Mouse (Mus musculus) skeletal muscle tissue, adult 2 months (tissue): Measurements from ENCODE around the gene Slco1a5.
"Not testable (repeated sequence)": the region's sequence is repeated elsewhere in the genome, so short reads cannot be mapped to it uniquely, and the experiment has no call there.

ENCODE experiments used
- DNase-seq: peaks from one replicate; pipeline ENCODE4 v3.0.0-alpha.2; 2012; ENCODE audit warnings: low read depth, low spot score

The Slco1a5 gene

DNA sequence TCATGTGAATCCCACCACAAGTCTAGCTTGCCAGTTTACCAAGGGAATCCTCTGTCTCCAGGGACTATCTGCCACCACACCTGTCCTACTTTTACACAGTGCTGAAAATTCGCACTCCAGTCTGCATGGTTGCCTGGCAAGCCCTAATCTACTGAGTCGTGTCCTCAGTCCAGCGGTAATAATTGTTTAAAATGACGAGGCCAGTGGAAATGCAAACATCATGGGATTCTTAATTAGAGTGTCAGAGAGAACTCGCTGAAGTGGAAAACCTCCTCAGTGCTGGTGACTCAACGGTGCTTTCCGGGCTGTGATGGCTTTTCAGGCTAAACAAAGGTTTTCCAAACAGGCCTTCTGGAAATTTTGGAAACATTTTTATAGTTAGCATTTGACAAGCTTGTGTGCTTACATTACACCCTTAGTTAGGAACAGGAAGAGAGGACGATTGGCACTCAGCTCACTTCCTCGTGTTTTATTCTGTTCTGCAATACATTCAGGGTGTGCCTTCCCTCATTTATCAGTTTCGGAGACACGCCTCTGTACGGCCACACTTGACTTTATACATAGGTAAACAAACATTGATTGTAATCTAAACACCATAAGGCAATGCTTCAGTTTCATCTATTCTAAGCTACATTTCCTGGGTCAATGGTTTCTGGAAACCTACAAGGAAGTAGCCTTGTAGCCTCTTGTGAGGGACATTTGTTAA is 33.2 kb downstream of the Slco1a5 start:
- DNase-seq: no peak

DNA sequence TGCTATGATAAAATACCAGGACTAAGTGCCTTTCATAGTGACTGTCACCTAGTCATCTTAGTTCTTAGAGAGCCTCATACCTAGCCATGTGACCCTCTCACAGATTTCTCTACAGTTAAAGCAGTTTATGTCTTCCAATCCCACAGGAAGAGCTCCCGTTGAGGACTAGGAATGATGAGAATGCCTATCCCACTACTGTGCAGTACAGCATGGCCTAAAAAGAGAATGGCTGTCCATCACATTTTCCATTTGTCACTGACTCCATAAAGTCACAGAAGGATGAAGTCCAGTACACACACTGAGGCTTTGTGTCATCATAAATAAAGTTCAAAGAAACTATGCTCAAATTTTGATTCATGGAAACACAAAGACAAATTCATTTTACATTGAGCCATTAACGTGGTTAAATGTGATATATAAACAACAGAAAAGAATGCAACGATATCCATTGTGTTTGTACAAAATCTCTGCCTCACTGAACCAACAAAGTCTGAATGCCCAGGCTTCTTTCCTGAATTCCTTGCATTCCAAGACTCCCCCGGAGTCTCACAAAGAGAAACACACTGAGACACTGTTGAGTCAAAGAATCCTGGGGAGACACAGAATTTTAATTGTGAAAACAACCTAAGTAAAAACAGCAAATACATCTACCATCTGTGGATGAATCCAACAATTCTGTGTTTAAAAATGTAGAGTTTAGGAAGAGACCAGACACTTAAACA is 46.9 kb downstream of the Slco1a5 start:
- DNase-seq: no peak

DNA sequence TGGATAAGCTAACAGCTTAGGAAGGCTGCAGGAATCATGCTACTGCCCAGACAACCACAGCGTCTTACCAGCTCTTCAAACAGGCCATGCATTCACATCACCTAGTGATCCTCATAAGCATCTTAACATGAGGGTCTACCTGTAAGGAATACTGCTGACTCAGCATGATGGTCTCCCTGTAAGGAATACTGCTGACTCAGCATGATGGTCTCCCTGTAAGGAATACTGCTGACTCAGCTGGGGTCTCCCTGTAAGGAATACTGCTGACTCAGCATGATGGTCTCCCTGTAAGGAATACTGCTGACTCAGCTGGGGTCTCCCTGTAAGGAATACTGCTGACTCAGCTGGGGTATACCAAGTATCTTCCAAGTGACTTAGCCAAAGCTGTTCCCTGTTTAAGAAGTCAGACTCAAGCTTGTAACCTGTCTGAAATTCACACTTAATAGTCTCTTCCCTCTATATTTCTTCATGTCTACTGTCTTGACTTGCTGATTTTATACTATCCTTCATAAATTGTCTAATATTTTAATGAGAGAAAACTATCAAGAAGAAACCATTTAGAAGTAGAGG is 72.0 kb downstream of the Slco1a5 start:
- not testable (repeated sequence) for DNase-seq

DNA sequence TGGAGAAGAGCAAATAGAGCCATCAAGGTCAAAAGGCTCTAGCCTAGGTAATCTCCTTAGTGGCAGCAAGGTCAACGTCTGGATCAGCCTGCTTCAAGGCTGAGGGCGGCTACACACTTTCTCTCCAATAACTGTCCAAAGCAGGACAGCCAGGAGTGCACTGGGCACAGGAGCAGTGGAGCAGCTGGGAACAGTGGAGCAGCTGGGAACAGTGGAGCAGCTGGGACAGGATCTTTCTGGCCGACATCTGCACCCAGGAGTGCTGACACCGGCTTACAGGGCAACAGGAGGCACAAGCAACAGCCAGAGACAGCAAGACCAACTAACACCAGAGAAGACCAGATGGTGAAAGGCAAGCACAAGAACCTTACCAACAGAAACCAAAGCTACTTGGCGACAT is 77.7 kb downstream of the Slco1a5 start:
- no peak for DNase-seq

DNA sequence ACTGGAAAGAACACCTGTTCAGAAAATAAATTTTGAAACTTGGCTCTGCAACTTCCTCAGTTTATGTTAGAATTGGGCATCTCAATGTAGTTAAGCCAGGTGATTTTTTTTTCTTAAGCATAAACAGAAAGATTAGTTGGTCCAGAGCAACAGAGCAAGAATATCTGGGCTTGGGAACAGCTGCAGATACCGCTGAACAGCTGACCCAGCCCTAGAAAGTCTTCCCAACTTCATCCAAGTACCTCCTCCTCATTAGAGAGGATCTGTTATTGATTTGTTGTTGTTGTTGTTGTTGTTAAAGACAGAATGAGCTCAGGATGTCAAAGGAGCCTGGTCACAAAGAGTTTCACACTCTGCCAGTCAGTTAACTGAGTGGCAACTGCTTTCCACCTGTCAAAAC is 83.3 kb downstream of the Slco1a5 start:
- no peak for DNase-seq

DNA sequence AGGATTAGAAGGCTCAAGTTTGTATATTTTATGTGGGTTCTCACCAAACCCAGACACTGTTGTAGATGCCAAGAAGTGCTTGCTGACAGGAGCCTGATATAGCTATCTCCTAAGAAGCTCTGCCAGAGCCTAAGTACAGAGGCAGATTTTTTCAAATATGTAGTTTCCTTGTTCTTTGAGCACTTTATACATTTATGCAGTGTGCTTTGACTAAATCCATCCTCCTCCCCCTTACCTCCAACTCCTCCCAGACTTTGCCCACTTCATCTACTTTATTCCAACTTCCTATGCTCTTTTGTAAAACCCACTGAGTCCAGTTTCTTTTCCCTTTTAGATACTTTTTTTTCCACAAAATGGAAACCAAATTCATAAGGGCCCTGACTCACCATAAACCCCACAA is 102.6 kb downstream of the Slco1a5 start:
- DNase-seq: no peak

DNA sequence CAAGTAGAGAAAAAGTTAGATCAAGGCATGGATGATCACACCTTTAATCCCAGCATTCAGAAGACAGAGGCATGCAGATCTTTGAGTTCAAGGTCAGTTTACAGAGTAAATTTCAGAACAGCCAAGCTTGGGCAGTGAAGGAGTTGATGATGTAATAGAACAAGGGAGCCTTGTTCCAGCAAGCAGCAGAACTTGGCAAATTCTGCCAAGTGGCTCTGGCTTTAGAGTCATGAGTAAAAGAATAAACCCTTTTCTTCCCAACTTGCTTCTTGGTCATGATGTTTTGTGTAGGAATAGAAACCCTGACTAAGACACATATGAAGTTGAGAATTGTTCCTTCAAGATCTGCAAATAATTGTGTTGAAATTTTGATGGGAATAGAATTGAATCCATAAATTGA is 111.0 kb downstream of the Slco1a5 start:
- DNase-seq: no peak

DNA sequence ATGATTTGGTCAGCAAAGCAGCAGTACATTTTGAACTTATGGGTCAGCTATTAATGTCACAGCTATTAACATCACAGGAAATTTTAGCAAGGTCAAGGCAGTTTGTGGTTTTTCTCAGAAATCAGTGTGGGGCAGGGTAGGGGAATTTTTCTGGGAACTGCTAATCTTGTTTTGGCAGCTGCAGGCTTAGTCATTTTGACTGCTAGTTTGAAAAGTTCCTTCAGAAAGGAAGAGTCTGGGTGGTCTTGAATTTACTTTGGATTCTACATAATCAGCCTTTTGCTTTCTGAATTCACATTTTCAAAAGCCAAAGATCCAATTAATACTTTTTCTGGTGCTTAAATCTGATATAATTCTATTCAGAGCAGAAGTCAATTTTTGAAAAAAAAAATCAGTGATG is 113.0 kb downstream of the Slco1a5 start:
- DNase-seq: no peak

DNA sequence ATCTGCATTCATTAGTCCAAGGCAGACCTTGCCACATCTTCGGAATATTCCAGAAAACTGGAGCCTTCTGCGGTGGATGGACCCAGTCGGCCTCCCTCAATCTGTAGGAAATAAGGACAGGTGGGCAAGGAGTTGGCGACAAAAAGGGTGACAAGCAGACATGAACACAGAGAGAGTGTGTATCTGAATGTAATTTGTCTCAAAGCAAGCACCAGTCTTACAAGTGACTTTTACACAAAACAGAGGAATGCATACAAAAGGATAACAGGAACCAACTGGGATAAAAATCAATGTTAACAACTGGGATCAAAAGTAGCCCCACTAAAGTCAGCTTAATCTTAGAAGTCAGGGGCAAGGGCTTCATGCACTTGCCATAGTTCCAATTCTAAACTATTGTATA is 114.4 kb downstream of the Slco1a5 start, which contains the start of gene Slco1a6:
TSS of gene Slco1a6 (minus strand) at position 101 of the 400 bp plus-strand sequence.
- DNase-seq: no peak

DNA sequence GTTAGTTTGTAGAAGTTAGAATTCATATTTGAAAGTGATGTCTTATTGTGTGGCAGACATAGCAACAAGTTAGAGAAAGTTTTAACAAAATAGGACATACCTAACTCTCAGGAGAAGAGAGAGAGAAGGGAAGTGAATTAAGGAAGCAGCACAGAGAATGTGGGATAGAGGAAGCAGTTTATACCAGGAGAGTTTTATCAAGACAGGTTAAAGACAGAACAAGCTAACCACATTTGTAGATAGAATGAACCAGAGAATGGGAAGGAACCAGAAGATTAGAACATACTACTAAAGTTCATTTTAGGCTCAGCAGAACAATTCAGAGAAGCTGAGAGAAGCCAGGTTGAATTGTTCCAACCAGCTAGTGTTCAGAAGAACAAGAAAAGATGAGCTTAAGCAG is 122.3 kb downstream of the Slco1a5 start:
- no peak for DNase-seq

DNA sequence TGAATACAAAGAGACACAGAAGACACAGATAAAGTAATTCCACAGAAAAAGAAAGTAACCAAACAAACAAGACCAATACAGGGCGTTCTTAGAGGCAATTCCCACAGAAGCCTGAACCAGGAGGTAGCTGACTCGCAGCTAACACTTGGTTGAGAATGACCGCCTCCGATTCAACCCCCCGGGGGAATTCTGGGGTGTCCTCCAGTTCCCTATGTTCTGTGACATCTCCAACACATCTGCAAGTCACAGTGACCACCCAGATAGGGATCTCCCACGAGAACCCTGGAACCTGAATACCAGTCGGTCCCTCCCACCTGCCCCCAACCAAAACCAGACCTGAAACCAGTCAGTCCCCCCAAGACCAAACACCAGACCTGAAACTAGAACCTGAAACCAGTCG is 128.5 kb downstream of the Slco1a5 start:
- DNase-seq: no peak

DNA sequence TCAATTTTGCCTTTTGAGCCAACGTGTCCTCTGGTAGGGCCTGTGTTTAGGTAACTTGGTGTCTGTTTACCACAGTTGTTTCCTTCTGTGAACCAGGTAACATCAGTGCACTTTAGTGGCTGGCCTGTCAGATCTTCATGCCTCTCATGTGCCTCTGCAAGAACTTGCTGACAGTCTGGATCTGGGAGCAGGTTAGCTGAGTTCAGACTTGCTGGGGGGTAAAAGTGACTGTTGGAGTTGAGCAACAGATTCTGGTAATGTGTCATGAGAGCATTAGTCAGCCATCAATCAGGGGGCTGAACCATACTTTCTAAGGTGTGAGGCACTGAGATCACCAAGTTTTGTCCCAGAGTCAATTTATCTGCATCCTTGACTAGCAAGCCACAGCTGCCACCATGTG is 130.8 kb downstream of the Slco1a5 start:
- DNase-seq: no peak

DNA sequence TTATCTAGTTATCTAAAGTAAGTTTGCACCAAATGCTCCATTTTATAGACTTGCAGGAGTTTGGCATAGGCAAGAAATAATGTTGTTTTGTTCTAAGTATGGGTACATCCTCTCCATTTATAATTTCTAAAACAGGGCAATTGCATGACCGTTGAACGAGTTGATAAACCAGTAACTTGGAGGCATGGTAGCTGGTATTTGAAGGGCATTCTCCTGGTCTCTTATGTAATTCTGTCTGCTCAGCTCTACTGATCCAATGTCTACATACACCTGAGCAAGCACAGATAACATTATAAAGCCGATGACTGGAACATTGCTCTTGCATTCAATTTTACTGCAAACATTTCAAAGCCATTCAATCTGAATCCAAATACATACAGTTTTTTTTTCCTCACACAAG is 135.4 kb downstream of the Slco1a5 start:
- DNase-seq: no peak

DNA sequence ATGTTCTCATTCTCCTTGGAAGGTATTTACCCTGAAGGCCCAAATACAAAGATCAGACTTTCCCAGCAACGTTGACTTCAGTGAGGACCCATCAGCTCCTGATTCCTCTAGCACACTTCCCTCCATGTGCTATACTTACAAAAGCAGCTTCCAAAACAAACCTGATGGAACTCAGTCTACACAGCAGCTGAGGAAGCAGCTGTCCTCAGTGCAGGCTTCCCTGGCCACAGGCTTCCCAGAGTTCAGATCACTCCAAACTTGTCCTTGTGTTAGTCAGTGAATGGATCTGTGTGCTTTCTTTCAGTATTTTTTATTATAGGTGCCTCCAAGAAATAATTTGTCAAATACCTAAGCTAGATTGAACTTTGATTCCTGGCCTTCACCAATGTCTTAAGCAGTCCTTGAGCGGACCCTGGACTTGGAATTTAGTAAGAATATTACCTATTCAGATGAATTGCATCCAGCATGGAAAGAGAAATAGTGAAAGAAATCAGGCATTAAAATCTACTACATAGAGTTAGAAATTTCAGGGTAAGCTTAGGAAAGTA is 136.8 kb downstream of the Slco1a5 start:
- no peak for DNase-seq
